Mouse (Mus musculus) granulocyte monocyte progenitor cell, adult 5-6 weeks (primary cell): ENCODE measurements around the gene Clip3. TPM values are rescaled to one million over a fixed set of nuclear protein-coding genes. Genes with fewer than 3 reads are reported as not detected.
A peak's percentile ranks its signal among the peaks of the same experiment; 100 is the strongest.

ENCODE experiments used
- ATAC-seq: replicated peaks from 2 replicates; pipeline ENCODE4 v1.8.0; 2016; ENCODE audit warnings: mild to moderate bottlenecking, moderate TSS enrichment, inconsistent platforms; ENCODE audit not compliant: poor library complexity, severe bottlenecking
- total RNA-seq, 2 experiments: library from RNA; stranded (forward) in 1 of 2; stranded (reverse) in 1 of 2; fragments of 200-712, 200-1000 nt in 1 of 2; fragments of >200 nt in 1 of 2; fragmentation: Nextera tagmentation in 1 of 2; gene quantifications; 2 replicates each; pipeline ENCODE4 v1.2.3; 2014 to 2017

The Clip3 gene
- total RNA-seq (2014; fragmentation: Nextera tagmentation) (not detected in 2 replicates), total RNA-seq (2017) (not detected in 2 replicates)

- ATAC-seq = no peak
Measured at GRCm38 (mm10) chr7:30291215-30292131, at the start of gene Clip3. TSS of gene Clip3 (plus strand) at chr7:30291728.

- ATAC-seq = no peak
Measured at GRCm38 (mm10) chr7:30251956-30252954, 39.3 kb upstream of the Clip3 start.

GRCm38 (mm10) chr7:30265041-30265440 lies 26.5 kb upstream of the Clip3 start:
- ATAC-seq = peak; percentile 46

- ATAC-seq = 0 out of 2 replicates have a peak, but pooled peaks have one; percentile 22
Measured at GRCm38 (mm10) chr7:30265531-30265930, 26.0 kb upstream of the Clip3 start.

GRCm38 (mm10) chr7:30265935-30266334 lies 25.6 kb upstream of the Clip3 start:
- no peak for ATAC-seq

- ATAC-seq = no peak
Measured at GRCm38 (mm10) chr7:30266780-30267179, 24.7 kb upstream of the Clip3 start.

- ATAC-seq = no peak
Measured at GRCm38 (mm10) chr7:30269641-30270040, 21.9 kb upstream of the Clip3 start.

- ATAC-seq = no peak
Measured at GRCm38 (mm10) chr7:30274383-30274782, 17.1 kb upstream of the Clip3 start.

- no peak for ATAC-seq
Measured at GRCm38 (mm10) chr7:30278911-30279310, 12.6 kb upstream of the Clip3 start.

GRCm38 (mm10) chr7:30279536-30279935 lies 12.0 kb upstream of the Clip3 start:
- no peak for ATAC-seq

- ATAC-seq = peak; percentile 91
Measured at GRCm38 (mm10) chr7:30279951-30280669, 11.4 kb upstream of the Clip3 start, which contains the start of the genes Thap8 and Wdr62. TSS of gene Thap8 (plus strand) at chr7:30280094. TSS of gene Wdr62 (minus strand) at chr7:30280419.

- ATAC-seq = peak; percentile 43
Measured at GRCm38 (mm10) chr7:30280670-30281138, 10.8 kb upstream of the Clip3 start.

- no peak for ATAC-seq
Measured at GRCm38 (mm10) chr7:30281522-30281921, 10.0 kb upstream of the Clip3 start.

GRCm38 (mm10) chr7:30282740-30283139 lies 8.8 kb upstream of the Clip3 start:
- ATAC-seq = no peak

- ATAC-seq = no peak; the same call in 1 of the 2 replicates
Measured at GRCm38 (mm10) chr7:30286701-30287410, 4.7 kb upstream of the Clip3 start.

GRCm38 (mm10) chr7:30288046-30288445 lies 3.5 kb upstream of the Clip3 start:
- ATAC-seq = no peak

GRCm38 (mm10) chr7:30289071-30289713 lies 2.3 kb upstream of the Clip3 start:
- ATAC-seq = no peak

GRCm38 (mm10) chr7:30289714-30290399 lies 1.7 kb upstream of the Clip3 start:
- ATAC-seq = no peak
